ENCODE assay signal across 7 mouse cellular contexts in the genomic region with DNA sequence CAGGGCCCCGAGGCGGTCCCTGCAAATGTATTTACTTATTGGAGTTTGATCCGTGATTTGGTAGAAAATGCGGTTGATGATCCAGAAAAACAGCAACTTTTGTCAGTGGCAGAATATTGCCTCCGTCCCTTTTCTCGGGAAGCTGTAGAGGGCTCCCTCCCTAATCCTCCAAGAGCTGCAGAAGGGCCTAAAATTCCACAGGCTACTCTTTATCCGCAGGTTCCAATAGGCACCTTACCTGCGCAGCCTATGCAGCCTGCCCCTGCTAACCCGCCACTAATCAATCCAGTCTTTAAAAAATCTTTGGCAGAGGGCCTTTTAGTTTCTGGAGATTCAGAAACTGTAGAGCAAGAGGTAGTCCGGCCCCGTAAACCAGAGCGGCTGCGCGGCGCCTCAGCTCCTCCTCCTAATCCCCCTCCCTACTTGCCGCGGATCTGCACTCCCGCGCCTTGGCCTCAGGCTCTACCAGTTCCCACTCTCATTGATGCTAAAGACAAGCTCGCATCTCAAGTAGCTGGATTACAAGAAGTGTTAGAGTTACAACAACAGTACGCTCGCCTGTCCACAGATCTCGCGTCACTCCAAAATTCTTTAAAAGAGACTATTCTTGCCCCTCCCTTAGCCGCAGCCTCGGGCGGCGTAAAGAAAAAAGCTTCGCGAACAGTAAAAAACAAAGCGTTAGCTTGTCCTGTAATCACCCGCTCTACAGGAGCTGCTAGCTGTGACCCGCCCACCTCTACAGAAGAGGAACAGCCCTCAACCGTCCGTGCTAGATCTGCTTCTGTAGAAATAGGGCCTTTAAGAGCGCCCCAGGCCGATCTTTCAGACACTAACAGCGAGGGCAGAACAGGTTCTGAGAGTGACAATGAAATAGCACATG. TPM values are rescaled to one million over a fixed set of nuclear protein-coding genes. Genes with fewer than 3 reads are reported as not detected.
DNase-seq lines count a peak whose midpoint lies in the region; ATAC-seq lines count a peak whose summit lies in the region.

No protein-coding gene starts in this region.

- H3K4me1 ChIP-seq in embryonic facial prominence, embryonic 10.5 days: peaks cover 15% of the 10 kb centered on the region
- peaks cover 4% of the 10 kb centered on the region; the same call in 1 of the 2 replicates for H3K4me1 ChIP-seq in intestine, embryonic 16.5 days (ENCODE audit: control insufficient read depth, insufficient read depth, low read length)
- H3K4me1 ChIP-seq in limb, embryonic 12.5 days (replicated peaks): peaks cover 4% of the 10 kb centered on the region; the same call in 1 of the 2 replicates
- peaks cover 7% of the 10 kb centered on the region for H3K4me1 ChIP-seq in midbrain, embryonic 13.5 days (replicated peaks)

- DNase-seq in adrenal gland, postnatal 4 days (ENCODE audit: low spot score in 2 of 2): peak; percentile 55 to 63
- peak; percentile 89 for DNase-seq in embryonic facial prominence, embryonic 10.5 days (ENCODE audit: low spot score)
- peak; percentile 9 for DNase-seq in skeletal muscle tissue, adult 2 months (ENCODE audit: low read depth, low spot score)

- H3K9ac ChIP-seq in intestine, embryonic 16.5 days (ENCODE audit: low read depth, low read length): peak overlapping the region; percentile 69
- H3K9ac ChIP-seq in limb, embryonic 12.5 days (replicated peaks): peak overlapping the region; percentile 57
- peak overlapping the region; percentile 59 for H3K9ac ChIP-seq in midbrain, embryonic 13.5 days (replicated peaks)

- H3K4me2 ChIP-seq in intestine, embryonic 16.5 days (ENCODE audit: low read depth, low read length): peak overlapping the region; percentile 92
- peak overlapping the region; percentile 76 for H3K4me2 ChIP-seq in limb, embryonic 12.5 days
- H3K4me2 ChIP-seq in midbrain, embryonic 13.5 days (replicated peaks): peak overlapping the region; percentile 91

- peaks cover 53% of the 10 kb centered on the region for H3K27me3 ChIP-seq in embryonic facial prominence, embryonic 10.5 days (replicated peaks; ENCODE audit: low read depth, poor library complexity, severe bottlenecking)
- no peaks in the 10 kb centered on the region for H3K27me3 ChIP-seq in intestine, embryonic 16.5 days (replicated peaks; ENCODE audit: control insufficient read depth, insufficient read depth, low read length)
- peaks cover 5% of the 10 kb centered on the region; the same call in 1 of the 2 replicates for H3K27me3 ChIP-seq in limb, embryonic 12.5 days
- H3K27me3 ChIP-seq in midbrain, embryonic 13.5 days: peaks cover 5% of the 10 kb centered on the region; the same call in 1 of the 2 replicates

- ATAC-seq in granulocyte monocyte progenitor cell, adult 5-6 weeks (replicated peaks; ENCODE audit: poor library complexity, severe bottlenecking): peak; percentile 96
- ATAC-seq in intestine, embryonic 16.5 days: peak; percentile 92
- peak; percentile 91 for ATAC-seq in limb, embryonic 12.5 days (ENCODE audit: insufficient number of reproducible peaks, insufficient read depth, low FRiP score, low TSS enrichment, low read depth)
- ATAC-seq in midbrain, embryonic 13.5 days: peak; percentile 94

- H3K9me3 ChIP-seq in embryonic facial prominence, embryonic 10.5 days: no peaks in the 10 kb centered on the region
- H3K9me3 ChIP-seq in intestine, embryonic 16.5 days (ENCODE audit: control insufficient read depth, low read length): no peaks in the 10 kb centered on the region
- H3K9me3 ChIP-seq in limb, embryonic 12.5 days: no peaks in the 10 kb centered on the region
- no peaks in the 10 kb centered on the region for H3K9me3 ChIP-seq in midbrain, embryonic 13.5 days

- H3K27ac ChIP-seq in embryonic facial prominence, embryonic 10.5 days (replicated peaks): peak overlapping the region; percentile 83
- H3K27ac ChIP-seq in intestine, embryonic 16.5 days (ENCODE audit: low read length): peak overlapping the region; percentile 45
- peak overlapping the region; percentile 88 for H3K27ac ChIP-seq in limb, embryonic 12.5 days
- H3K27ac ChIP-seq in midbrain, embryonic 13.5 days: peak overlapping the region; percentile 76

- no peaks in the 10 kb centered on the region for H3K36me3 ChIP-seq in embryonic facial prominence, embryonic 10.5 days (replicated peaks)
- no peaks in the 10 kb centered on the region for H3K36me3 ChIP-seq in intestine, embryonic 16.5 days (ENCODE audit: control insufficient read depth, insufficient read depth, low read length)
- H3K36me3 ChIP-seq in limb, embryonic 12.5 days: no peaks in the 10 kb centered on the region
- no peaks in the 10 kb centered on the region for H3K36me3 ChIP-seq in midbrain, embryonic 13.5 days

- H3K4me3 ChIP-seq in embryonic facial prominence, embryonic 10.5 days: peak overlapping the region; percentile 60
- H3K4me3 ChIP-seq in intestine, embryonic 16.5 days (ENCODE audit: low read length): peak overlapping the region; percentile 49
- H3K4me3 ChIP-seq in limb, embryonic 12.5 days (replicated peaks): peak overlapping the region; percentile 45
- H3K4me3 ChIP-seq in midbrain, embryonic 13.5 days (replicated peaks): peak overlapping the region; percentile 45

- WGBS in embryonic facial prominence, embryonic 10.5 days: under 1% methylated on average over 38 of the region's 38 CpGs
- WGBS in intestine, embryonic 16.5 days: 1% methylated on average over 38 of the region's 38 CpGs
- under 1% methylated on average over 38 of the region's 38 CpGs for WGBS in limb, embryonic 12.5 days
- WGBS in midbrain, embryonic 13.5 days: under 1% methylated on average over 38 of the region's 38 CpGs

RNA-seq across cellular contexts. Expression of gene Gm14226, which starts 0.9 kb away (rescaled TPM):
- 10 to 100 TPM; 65.4 to 96.0 TPM for total RNA-seq in adrenal gland, postnatal 4 days (2021)
- polyA plus RNA-seq in embryonic facial prominence, embryonic 10.5 days (2016; fragmentation: Nextera tagmentation; extraction: Ambion mirVana): 0.88 and 1.3 TPM in 2 replicates
- not detected in 2 replicates for total RNA-seq in granulocyte monocyte progenitor cell, adult 5-6 weeks (2014; fragmentation: Nextera tagmentation)
- total RNA-seq in granulocyte monocyte progenitor cell, adult 5-6 weeks (2017): not detected in 2 replicates
- polyA plus RNA-seq in intestine, embryonic 16.5 days (2015; fragmentation: Nextera tagmentation; extraction: Ambion mirVana): 1.7 and 1.9 TPM in 2 replicates
- 3.6 and 5.1 TPM in 2 replicates for polyA plus RNA-seq in limb, embryonic 12.5 days (2016; fragmentation: Nextera tagmentation; extraction: Ambion mirVana)
- 0.12 and 0.18 TPM in 2 replicates for polyA plus RNA-seq in midbrain, embryonic 13.5 days (2015; fragmentation: Nextera tagmentation; extraction: Ambion mirVana)

RNA-seq across cellular contexts. Expression of gene Ahcy, which starts 55.3 kb away (rescaled TPM):
- 10 to 100 TPM; 75.1 to 88.2 TPM for total RNA-seq in adrenal gland, postnatal 4 days (2021)
- polyA plus RNA-seq in embryonic facial prominence, embryonic 10.5 days (2016; fragmentation: Nextera tagmentation; extraction: Ambion mirVana): 105 and 109 TPM in 2 replicates
- 178 and 197 TPM in 2 replicates for total RNA-seq in granulocyte monocyte progenitor cell, adult 5-6 weeks (2014; fragmentation: Nextera tagmentation)
- 114 and 116 TPM in 2 replicates for total RNA-seq in granulocyte monocyte progenitor cell, adult 5-6 weeks (2017)
- 111 and 118 TPM in 2 replicates for polyA plus RNA-seq in intestine, embryonic 16.5 days (2015; fragmentation: Nextera tagmentation; extraction: Ambion mirVana)
- polyA plus RNA-seq in limb, embryonic 12.5 days (2016; fragmentation: Nextera tagmentation; extraction: Ambion mirVana): 86.0 and 87.8 TPM in 2 replicates
- 44.6 and 45.2 TPM in 2 replicates for polyA plus RNA-seq in midbrain, embryonic 13.5 days (2015; fragmentation: Nextera tagmentation; extraction: Ambion mirVana)

Comparison
In these comparisons a context has a peak if more than half of its experiments do, and no peak if none do; other contexts are left out.
1. Peak in every context shown above with its lines: DNase-seq, ATAC-seq, H3K4me3 ChIP-seq and H3K27ac ChIP-seq.
2. DNase-seq: peak in every context shown above with its lines; median percentile 89 in embryonic facial prominence, embryonic 10.5 days; 59 in adrenal gland, postnatal 4 days; 9 in skeletal muscle tissue, adult 2 months.